Mouse (Mus musculus): Measurements from ENCODE around the gene Fam20a. TPM values are rescaled to one million over a fixed set of nuclear protein-coding genes. Genes with fewer than 3 reads are reported as not detected.
"Not testable (repeated sequence)": the region's sequence is repeated elsewhere in the genome, so short reads cannot be mapped to it uniquely, and the experiment has no call there.

Fam20a gene
- polyA plus RNA-seq, 1 experiment from 2014 or later = 0.25 TPM

DNA sequence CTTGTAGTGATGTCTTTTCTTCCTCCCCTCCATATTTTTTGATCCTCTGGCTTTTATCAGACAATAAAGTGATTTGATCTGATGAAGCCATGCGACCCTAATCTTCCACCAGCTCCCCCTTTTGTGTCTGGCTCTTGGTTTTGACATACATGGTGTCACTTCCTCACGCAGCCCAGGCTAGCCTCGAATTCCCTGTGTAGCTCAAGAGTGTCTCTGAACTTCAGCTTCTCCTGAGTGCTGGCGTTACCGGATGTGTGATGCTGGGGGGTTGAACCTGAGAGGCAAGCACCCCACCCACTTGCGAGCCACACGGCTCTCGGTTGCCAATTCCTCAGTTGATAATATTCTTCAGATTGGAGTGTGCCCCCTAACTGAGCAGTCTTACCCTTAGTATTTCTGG is 49.7 kb downstream of the Fam20a start:
- DNase-seq (ENCODE audit: low spot score) = no peak
- H3K9me3 ChIP-seq (replicated peaks) = no peaks in the 10 kb centered on the region
- no peak overlapping the region for H3K27ac ChIP-seq
- no peaks in the 10 kb centered on the region for H3K27me3 ChIP-seq (ENCODE audit: low read depth, poor library complexity, severe bottlenecking)
- no peaks in the 10 kb centered on the region for H3K4me1 ChIP-seq
- no peak overlapping the region for H3K4me3 ChIP-seq
- WGBS = 93% methylated on average over 8 of the region's 8 CpGs
- peaks cover 40% of the 10 kb centered on the region for H3K36me3 ChIP-seq

- H3K4me3 ChIP-seq = no peak overlapping the region
- H3K4me1 ChIP-seq = no peaks in the 10 kb centered on the region
- DNase-seq (ENCODE audit: low spot score) = no peak
- peaks cover 45% of the 10 kb centered on the region for H3K36me3 ChIP-seq
- H3K9me3 ChIP-seq (replicated peaks) = no peaks in the 10 kb centered on the region
- H3K27ac ChIP-seq = no peak overlapping the region
- 83% methylated on average over 5 of the region's 5 CpGs for WGBS
- H3K27me3 ChIP-seq (ENCODE audit: low read depth, poor library complexity, severe bottlenecking) = no peaks in the 10 kb centered on the region
Observed at GRCm38 (mm10) chr11:109672021-109672324, 50.1 kb downstream of the Fam20a start.

DNA sequence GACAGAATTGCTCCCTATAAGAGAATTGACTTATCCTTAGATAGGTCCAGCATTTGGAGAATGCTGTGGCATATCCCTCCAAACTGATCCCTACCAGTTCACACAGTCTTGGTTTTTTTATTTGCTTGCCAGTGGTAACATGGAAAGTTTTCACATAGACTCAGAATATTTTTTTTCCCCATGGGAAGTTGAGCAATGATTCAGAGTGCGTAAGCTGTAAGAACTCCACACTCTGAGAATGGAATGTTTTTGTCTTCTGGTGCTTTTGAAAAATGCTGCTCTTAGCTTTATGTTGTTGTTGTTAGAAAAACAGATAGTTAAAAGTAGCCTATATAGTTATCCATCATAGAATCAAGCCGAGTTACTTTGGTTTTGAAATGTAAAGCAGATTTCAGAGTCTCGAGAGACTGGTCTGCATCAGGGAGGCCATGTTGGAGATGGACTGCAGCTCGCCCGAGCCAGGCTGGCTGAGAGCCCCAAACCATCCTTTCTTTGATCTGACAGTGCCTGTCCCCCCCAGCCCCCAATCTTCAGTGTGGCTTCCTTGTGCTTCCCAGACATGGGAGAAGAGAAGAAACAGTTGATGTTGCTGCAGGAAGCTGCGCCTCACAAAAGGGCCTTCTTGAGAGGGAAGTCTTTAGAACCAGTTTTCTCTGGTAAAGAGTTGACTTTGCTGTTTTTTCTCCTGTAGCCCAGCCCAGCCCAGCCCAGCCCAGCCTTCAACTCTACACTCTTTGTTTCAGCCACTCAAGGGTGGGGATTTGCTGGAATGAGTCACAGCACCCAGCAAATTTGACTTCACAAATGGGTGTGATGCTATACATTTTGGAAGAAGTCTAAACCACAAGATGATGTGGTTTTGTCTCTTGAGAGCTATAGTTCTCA is 50.7 kb downstream of the Fam20a start:
- H3K36me3 ChIP-seq = peaks cover 51% of the 10 kb centered on the region
- H3K4me3 ChIP-seq = no peak overlapping the region
- H3K9me3 ChIP-seq (replicated peaks) = no peaks in the 10 kb centered on the region
- 80% methylated on average over 6 of the region's 6 CpGs for WGBS
- H3K27ac ChIP-seq = no peak overlapping the region
- no peaks in the 10 kb centered on the region for H3K4me1 ChIP-seq
- DNase-seq (ENCODE audit: low spot score) = no peak
- no peaks in the 10 kb centered on the region for H3K27me3 ChIP-seq (ENCODE audit: low read depth, poor library complexity, severe bottlenecking)

DNA sequence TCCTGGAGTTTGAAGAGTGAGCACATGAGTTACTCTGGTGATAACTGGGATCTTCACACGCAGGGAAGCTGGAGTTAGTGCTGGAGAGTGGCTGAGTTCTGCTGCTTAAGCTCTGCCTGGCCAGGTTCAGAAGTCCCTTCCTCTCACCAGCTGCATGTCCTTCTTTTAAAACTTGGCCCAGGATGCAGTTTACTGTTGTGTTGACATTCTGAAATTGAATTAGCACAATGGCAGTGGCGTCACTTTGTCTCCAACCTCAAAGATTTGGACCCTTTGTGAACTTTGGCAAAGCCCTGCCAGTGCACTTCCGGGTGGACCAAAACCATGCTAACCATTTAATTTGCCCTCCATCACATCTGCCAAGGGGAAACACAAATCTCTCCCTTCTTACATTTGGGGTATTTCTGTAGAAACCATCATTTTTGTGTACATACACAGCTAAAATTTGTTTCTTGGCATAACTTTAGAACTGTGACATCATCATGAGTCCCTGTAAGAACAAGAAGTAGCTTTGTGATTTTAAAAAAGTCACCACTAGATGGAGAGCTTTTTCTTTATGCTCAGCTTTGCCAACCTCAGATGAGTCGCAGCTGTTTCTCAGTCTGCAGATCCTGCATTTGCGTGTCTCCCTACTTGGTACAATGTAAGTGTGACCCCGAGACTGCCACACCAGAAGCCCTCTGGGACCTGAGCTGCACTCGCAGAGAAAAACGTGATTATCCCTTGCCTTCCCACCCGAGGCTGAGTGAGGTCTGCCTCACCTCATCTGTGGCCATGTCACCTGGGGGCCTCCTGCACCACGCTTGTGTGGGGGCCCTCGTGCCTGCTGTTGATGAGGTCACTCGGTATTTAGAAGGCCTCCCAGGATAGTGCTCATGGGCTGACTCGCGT is 51.8 kb downstream of the Fam20a start:
- 72% methylated on average over 14 of the region's 14 CpGs for WGBS
- H3K27me3 ChIP-seq (ENCODE audit: low read depth, poor library complexity, severe bottlenecking) = no peaks in the 10 kb centered on the region
- H3K27ac ChIP-seq = no peak overlapping the region
- no peak for DNase-seq (ENCODE audit: low spot score)
- H3K4me3 ChIP-seq = no peak overlapping the region
- H3K9me3 ChIP-seq (replicated peaks) = no peaks in the 10 kb centered on the region
- no peaks in the 10 kb centered on the region for H3K4me1 ChIP-seq
- peaks cover 62% of the 10 kb centered on the region for H3K36me3 ChIP-seq

GRCm38 (mm10) chr11:109669149-109669708 is 52.9 kb downstream of the Fam20a start:
- no peaks in the 10 kb centered on the region for H3K27me3 ChIP-seq (ENCODE audit: low read depth, poor library complexity, severe bottlenecking)
- H3K36me3 ChIP-seq = peaks cover 72% of the 10 kb centered on the region
- DNase-seq (ENCODE audit: low spot score) = no peak
- H3K4me3 ChIP-seq = no peak overlapping the region
- H3K4me1 ChIP-seq = no peaks in the 10 kb centered on the region
- no peak overlapping the region for H3K27ac ChIP-seq
- no peaks in the 10 kb centered on the region for H3K9me3 ChIP-seq (replicated peaks)
- 92% methylated on average over 8 of the region's 8 CpGs for WGBS

GRCm38 (mm10) chr11:109668115-109668725 is 53.9 kb downstream of the Fam20a start:
- no peak for DNase-seq (ENCODE audit: low spot score)
- Histone ChIP-seq H3K4me3 (no peak overlapping the region), H3K9me3 (replicated peaks) (no peaks in the 10 kb centered on the region), H3K36me3 (peaks cover 82% of the 10 kb centered on the region), H3K27me3 (ENCODE audit: low read depth, poor library complexity, severe bottlenecking) (no peaks in the 10 kb centered on the region), H3K27ac (no peak overlapping the region), H3K4me1 (no peaks in the 10 kb centered on the region)
- WGBS = 89% methylated on average over 8 of the region's 8 CpGs

DNA sequence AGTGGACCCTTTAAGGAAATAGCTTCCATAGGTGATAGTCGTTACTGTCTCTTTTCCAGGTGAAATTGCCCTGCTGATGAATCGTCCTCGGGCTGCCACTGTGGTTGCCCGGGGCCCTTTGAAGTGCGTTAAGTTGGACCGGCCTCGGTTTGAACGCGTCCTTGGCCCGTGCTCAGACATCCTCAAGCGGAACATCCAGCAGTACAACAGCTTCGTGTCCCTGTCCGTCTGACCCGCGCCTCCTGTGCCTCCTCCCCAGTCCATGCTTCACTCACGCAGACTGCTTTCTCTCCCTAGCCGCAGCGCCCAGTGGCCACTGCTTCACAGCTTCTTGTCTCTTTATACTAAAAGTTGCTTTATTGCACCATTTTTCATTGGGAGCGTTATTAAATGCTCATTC is 54.7 kb downstream of the Fam20a start:
- WGBS = 92% methylated on average over 19 of the region's 19 CpGs
- H3K27ac ChIP-seq = no peak overlapping the region
- peaks cover 91% of the 10 kb centered on the region for H3K36me3 ChIP-seq
- no peak for DNase-seq (ENCODE audit: low spot score)
- H3K4me1 ChIP-seq = no peaks in the 10 kb centered on the region
- no peaks in the 10 kb centered on the region for H3K9me3 ChIP-seq (replicated peaks)
- H3K4me3 ChIP-seq = no peak overlapping the region
- no peaks in the 10 kb centered on the region for H3K27me3 ChIP-seq (ENCODE audit: low read depth, poor library complexity, severe bottlenecking)

GRCm38 (mm10) chr11:109666411-109666810 is 55.7 kb downstream of the Fam20a start:
- no peaks in the 10 kb centered on the region for H3K4me1 ChIP-seq
- no peak overlapping the region for H3K4me3 ChIP-seq
- H3K36me3 ChIP-seq = peaks cover 95% of the 10 kb centered on the region
- DNase-seq (ENCODE audit: low spot score) = no peak
- H3K27ac ChIP-seq = no peak overlapping the region
- no peaks in the 10 kb centered on the region for H3K9me3 ChIP-seq (replicated peaks)
- WGBS = 96% methylated on average over 13 of the region's 13 CpGs
- no peaks in the 10 kb centered on the region for H3K27me3 ChIP-seq (ENCODE audit: low read depth, poor library complexity, severe bottlenecking)

DNA sequence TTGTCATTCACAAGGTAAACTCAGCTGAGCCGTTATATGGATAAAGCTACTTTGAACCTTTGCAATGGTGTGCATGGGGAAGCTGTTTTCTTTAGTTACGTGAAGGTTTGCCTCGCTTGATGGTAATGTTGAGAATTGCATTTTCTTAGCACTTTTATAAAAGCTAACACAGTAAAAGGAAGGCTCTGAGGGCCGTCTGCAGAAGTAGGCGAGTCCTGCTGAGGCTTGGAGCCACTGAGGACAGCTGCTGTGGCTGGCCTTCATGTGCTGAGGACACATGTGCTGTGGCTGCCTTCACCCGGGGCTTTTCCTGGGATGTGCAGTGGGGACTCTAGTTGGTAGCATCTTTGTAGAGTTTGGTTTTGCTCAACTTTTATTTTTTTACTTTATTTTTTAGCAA is 56.7 kb downstream of the Fam20a start:
- 93% methylated on average over 6 of the region's 6 CpGs for WGBS
- no peaks in the 10 kb centered on the region for H3K4me1 ChIP-seq
- H3K27me3 ChIP-seq (ENCODE audit: low read depth, poor library complexity, severe bottlenecking) = no peaks in the 10 kb centered on the region
- no peaks in the 10 kb centered on the region for H3K9me3 ChIP-seq (replicated peaks)
- H3K27ac ChIP-seq = no peak overlapping the region
- no peak overlapping the region for H3K4me3 ChIP-seq
- no peak for DNase-seq (ENCODE audit: low spot score)
- H3K36me3 ChIP-seq = peaks cover 99% of the 10 kb centered on the region

GRCm38 (mm10) chr11:109664293-109664692 is 57.8 kb downstream of the Fam20a start:
- peaks cover 100% of the 10 kb centered on the region for H3K36me3 ChIP-seq
- H3K9me3 ChIP-seq (replicated peaks) = no peaks in the 10 kb centered on the region
- no peak for DNase-seq (ENCODE audit: low spot score)
- no peak overlapping the region for H3K4me3 ChIP-seq
- no peak overlapping the region for H3K27ac ChIP-seq
- WGBS = 93% methylated on average over 13 of the region's 13 CpGs
- no peaks in the 10 kb centered on the region for H3K4me1 ChIP-seq
- no peaks in the 10 kb centered on the region for H3K27me3 ChIP-seq (ENCODE audit: low read depth, poor library complexity, severe bottlenecking)

GRCm38 (mm10) chr11:109660526-109660925 is 61.6 kb downstream of the Fam20a start:
- 95% methylated on average over 8 of the region's 8 CpGs for WGBS
- not testable (repeated sequence) for H3K27me3 ChIP-seq (ENCODE audit: low read depth, poor library complexity, severe bottlenecking); DNase-seq (ENCODE audit: low spot score); H3K9me3 ChIP-seq (replicated peaks); H3K4me1 ChIP-seq; H3K4me3 ChIP-seq; H3K27ac ChIP-seq
- H3K36me3 ChIP-seq = peaks cover 99% of the 10 kb centered on the region

- 93% methylated on average over 7 of the region's 7 CpGs for WGBS
- Histone ChIP-seq H3K27ac (no peak overlapping the region), H3K4me3 (no peak overlapping the region), H3K9me3 (replicated peaks) (no peaks in the 10 kb centered on the region), H3K4me1 (peaks cover 22% of the 10 kb centered on the region), H3K27me3 (ENCODE audit: low read depth, poor library complexity, severe bottlenecking) (no peaks in the 10 kb centered on the region), H3K36me3 (peaks cover 81% of the 10 kb centered on the region)
- DNase-seq (ENCODE audit: low spot score) = no peak
Observed at GRCm38 (mm10) chr11:109656232-109656631, 65.8 kb downstream of the Fam20a start.
